Mouse (Mus musculus): Measurements from ENCODE around the gene Gria4.
"Not testable (repeated sequence)": the region's sequence is repeated elsewhere in the genome, so short reads cannot be mapped to it uniquely, and the experiment has no call there.

Gene Gria4

DNA sequence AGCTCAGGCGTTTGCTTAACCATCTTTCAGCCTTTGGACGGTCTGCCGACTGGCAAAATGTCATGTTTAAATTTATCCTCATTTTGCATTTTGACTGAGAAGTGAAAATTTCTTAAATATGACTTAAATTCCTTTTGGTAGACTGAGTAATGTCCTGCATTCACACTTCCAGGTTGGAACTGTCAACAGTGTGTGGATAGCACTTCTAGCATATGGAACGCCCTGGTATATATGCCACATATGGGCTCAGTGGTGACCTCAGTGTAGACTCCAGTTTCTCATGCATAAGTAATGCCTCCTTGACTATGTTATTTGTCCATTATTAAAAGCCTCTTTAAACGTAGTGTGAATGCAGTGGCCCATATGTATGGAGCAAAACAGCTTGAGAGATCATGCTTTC, 222.4 kb downstream of the Gria4 start:
- no peak for DNase-seq (ENCODE audit: low read depth in 1 of 2, low spot score in 2 of 2)

DNA sequence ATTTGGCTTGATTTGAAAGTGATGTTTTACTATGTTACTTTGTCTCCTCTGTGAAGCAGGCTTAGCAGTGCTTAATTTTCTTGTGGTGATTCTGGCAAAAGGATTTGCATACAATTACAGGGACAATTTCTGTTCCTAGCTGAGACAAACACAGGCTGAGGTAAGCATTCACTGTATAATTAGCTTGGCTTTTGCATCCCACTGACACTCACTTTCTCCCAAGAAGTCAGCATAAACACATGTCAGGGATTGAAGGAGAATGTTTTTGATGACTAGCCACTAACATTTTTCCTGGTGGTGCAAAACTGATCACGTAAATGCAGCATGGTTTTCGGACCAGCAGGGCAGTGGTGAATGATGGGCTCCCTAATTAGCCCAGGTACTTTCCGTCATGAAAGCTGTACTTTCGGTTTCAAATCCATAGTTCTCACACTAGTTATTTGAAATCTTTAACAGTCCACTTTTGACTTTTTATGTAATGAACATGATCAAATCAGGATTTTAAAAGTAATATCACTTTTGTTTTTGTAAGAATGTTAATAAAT, 240.5 kb downstream of the Gria4 start:
- no peak for DNase-seq (ENCODE audit: low read depth in 1 of 2, low spot score in 2 of 2)

GRCm38 (mm10) chr9:4539218-4539617, 256.8 kb downstream of the Gria4 start:
- no peak for DNase-seq (ENCODE audit: low read depth in 1 of 2, low spot score in 2 of 2)

DNA sequence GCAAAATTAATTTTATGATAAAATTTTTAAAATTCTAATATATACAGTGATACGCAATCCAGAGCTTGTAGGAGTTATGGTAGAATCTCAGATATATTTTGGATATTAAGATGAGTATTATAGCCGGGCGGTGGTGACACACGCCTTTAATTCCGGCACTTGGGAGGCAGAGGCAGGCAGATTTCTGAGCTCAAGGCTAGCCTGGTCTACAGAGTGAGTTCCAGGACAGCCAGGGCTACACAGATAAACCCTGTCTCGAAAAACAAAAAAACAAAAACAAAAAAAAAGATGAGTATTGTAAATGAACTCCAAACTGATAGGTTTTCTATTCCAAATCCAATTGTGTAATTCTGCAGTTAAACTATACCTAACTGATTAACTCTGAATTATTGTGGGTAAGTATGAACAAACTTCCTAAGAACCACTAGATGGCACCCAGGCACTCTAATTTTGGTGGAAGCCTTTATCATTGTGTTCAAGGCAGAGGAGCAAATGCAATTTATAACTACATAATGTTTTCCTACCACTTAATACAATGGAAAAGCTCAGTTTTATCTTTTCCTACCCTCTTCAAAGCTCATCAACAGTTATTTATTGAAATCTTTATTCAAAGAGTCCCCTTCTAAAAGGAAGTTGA, 259.4 kb downstream of the Gria4 start:
- no peak for DNase-seq (ENCODE audit: low read depth in 1 of 2, low spot score in 2 of 2)

DNA sequence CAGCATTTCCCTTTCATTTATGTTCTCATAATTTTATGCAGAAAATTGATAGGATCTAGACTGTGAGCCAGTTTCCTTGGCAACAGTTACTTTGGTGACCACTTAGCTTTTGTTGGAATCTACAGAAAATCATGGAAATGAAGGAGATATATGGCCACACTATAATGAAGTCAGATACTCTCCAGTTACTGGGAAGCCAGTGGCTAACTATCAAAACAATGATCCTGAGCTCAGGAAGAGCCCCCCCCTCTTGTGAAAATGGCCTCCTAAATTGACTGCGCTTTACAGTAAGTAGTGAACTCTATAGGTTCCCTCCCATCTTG, 281.5 kb downstream of the Gria4 start:
- DNase-seq (ENCODE audit: low read depth in 1 of 2, low spot score in 2 of 2) = no peak

DNA sequence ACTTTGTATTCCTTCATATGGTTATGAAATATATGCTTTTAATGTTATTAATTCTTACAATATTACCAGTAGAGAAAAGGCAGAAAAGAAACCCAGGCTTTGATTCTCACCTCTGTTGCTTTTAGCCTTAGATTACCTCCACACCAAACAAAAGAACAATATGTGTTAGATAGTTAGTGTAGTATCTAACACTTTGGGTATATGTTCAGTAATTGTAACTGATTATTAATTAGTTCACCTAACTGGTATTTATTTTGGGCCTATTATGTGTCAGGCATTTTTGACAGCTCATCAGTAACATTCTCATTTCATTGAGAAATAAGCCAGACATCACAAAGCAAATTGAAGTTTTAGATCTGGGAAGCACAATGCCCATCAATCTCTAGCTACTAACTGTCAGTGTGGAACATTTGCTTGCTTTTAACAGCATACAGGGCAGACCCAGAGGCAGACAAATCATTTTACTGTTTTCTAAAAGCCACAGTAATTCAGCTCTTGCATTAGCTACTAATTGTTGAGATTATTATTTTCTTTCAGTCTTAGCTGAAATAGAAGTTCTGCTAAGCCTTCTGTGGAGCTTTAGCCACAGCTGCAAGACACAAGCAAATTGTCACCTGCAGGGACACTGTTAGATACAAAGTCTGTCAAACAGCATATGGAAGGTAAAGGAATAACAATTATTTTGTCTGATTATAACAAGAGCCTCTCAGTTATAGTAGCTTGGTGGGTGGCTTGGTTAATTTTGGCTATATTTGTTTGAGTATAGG, 282.1 kb downstream of the Gria4 start:
- DNase-seq (ENCODE audit: low read depth in 1 of 2, low spot score in 2 of 2) = no peak

GRCm38 (mm10) chr9:4506086-4506485, 289.9 kb downstream of the Gria4 start:
- DNase-seq (ENCODE audit: low read depth in 1 of 2, low spot score in 2 of 2) = no peak

DNA sequence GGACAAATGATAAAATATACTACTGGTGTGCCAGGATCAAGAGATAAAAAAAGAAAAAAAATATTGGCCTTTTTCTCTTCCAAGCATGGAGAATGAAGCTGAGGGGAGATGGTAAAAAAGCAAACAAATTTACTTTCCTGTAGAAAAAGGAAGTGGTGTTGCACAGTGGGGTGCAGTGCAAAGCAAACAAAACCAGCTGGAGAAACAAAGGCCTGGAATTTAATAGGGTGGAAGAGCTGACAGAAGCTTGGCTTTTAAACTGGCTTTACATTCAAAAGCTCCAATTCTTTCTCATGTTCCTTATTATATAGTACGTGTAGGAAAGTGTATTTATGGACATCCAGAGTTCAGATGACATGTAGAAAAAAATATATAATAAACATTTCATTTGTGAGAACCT, 290.9 kb downstream of the Gria4 start:
- DNase-seq (ENCODE audit: low read depth in 1 of 2, low spot score in 2 of 2) = no peak

GRCm38 (mm10) chr9:4486428-4486827, 309.6 kb downstream of the Gria4 start:
- DNase-seq (ENCODE audit: low read depth in 1 of 2, low spot score in 2 of 2) = no peak

DNA sequence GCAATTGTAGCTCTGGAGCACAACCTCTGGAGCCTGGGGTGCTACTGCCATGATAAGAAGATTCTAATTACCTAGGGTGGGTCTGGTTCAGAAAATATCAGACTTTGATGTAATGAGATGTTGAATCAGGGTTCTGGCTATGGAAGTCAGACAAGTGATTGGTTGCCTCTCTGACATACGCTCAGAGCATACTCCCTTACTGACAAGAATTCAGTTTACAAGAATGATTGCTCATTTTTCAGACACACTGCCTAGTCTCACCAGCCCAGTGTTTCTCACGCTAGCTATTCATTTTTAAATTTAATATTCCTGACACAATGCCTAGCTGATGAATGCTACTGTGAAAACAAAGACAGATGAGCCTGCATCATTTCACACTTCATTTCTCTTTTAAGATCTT, 311.5 kb downstream of the Gria4 start:
- no peak for DNase-seq (ENCODE audit: low read depth in 1 of 2, low spot score in 2 of 2)

DNA sequence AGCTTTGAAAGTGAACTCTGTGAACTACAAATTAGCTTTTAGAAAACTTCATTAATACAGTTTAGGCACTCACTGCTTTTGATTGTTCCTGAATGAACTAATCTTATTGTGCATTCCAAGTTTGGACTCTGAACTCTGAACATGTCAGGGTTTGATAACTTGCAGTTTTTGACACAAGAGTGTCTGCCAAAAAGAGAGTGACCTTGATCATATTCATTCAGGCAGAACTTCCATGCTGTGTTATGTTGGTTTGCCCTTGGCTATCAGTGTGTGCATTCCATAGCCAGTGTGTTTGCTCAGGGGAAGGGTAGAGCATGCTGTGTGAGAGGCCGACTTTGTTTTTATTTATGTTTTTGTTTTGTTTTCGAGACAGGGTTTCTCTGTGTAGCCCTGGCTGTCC, 325.2 kb downstream of the Gria4 start:
- DNase-seq (ENCODE audit: low read depth in 1 of 2, low spot score in 2 of 2) = no peak

DNA sequence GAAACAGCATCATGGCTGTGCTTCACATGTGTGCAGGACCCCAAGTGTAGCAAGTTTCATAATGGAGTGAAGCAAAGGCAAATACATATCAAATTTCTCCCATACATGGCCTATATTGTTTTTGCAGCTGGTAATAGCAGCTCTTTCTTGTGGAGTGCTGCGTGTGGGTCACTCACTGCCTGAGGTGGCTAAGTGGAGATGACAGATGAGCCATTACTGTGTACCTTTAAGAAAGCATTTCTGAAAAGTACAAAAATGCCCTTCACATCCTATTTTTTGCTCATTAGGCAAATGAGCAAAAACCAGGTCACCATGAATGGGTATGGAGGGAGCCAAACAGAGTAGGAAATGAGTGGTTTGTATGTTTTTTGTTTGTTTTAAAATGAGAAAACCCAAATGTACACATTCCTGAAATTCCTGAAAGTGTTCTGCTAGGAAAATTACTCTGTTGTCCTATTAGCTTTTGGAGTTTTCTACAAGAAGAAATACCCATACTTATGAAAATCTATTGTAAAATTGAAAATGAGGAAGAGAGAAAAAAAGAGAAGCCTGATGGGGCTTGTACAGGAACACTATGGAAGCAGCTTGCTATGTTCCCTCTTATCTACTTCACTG, 336.5 kb downstream of the Gria4 start:
- DNase-seq (ENCODE audit: low read depth in 1 of 2, low spot score in 2 of 2) = no peak

DNA sequence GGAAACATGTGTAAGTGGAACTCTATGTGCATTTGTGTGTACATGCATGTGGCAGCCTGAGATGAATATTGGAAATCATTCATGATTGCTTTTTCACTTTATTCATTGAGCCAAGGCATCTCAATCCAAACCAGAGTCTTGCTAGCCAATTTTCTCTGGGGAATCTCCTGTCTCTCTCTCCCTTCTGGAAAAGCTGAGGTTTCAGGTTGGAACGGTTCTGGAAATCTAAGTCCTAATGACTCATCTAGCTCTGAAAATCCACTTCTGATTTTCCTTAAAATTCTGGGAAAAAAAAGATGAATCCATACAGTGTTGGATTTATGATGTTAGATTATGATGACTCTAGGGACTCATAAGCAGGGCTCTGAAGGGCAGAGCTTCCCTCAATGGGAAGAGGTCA, 337.8 kb downstream of the Gria4 start:
- no peak for DNase-seq (ENCODE audit: low read depth in 1 of 2, low spot score in 2 of 2)

- no peak for DNase-seq (ENCODE audit: low read depth in 1 of 2, low spot score in 2 of 2)
These were observed 338.4 kb downstream of the Gria4 start for GRCm38 (mm10) chr9:4457644-4458043.

GRCm38 (mm10) chr9:4442908-4443307, 353.1 kb downstream of the Gria4 start:
- no peak for DNase-seq (ENCODE audit: low read depth in 1 of 2, low spot score in 2 of 2)

GRCm38 (mm10) chr9:4400801-4401200, 395.2 kb downstream of the Gria4 start:
- DNase-seq (ENCODE audit: low read depth in 1 of 2, low spot score in 2 of 2) = not testable (repeated sequence)

- no peak for DNase-seq (ENCODE audit: low read depth in 1 of 2, low spot score in 2 of 2)
These were observed 419.4 kb downstream of the Gria4 start for GRCm38 (mm10) chr9:4376640-4377120.

GRCm38 (mm10) chr9:4375828-4376639, 420.0 kb downstream of the Gria4 start, which contains the start of gene Msantd4:
Gene Msantd4, plus strand, starts transcription at chr9:4376562.
- DNase-seq (ENCODE audit: low read depth in 1 of 2, low spot score in 2 of 2) = peak; percentile 91 to 92

Measured in monocyte, adult 2 months (primary cell).